Mouse (Mus musculus) left cerebral cortex, postnatal 36 days (tissue): Measurements from ENCODE around the gene Slc38a9. TPM values are rescaled to one million over a fixed set of nuclear protein-coding genes. Genes with fewer than 3 reads are reported as not detected.

Source experiments
- DNase-seq, 2 experiments: peaks; one replicate each; pipeline ENCODE4 v3.0.0; 2021 to 2022; ENCODE audit warnings: low spot score in 2 of 2, mixed read lengths in 1 of 2
- intact Hi-C: fragments of 180-260 bp; cut with DNase I; formaldehyde crosslinking; loops from one replicate; pipeline ENCODE4 v1.15.1; 2025
- total RNA-seq, 2 experiments: library from RNA; stranded (reverse); gene quantifications; 2 replicates each; pipeline ENCODE4 v1.2.3; 2021

Gene Slc38a9
- total RNA-seq, 2 experiments from 2014 or later = 18.3 to 28.3 TPM

GRCm38 (mm10) chr13:112760538-112760881 lies 100.0 kb downstream of the Slc38a9 start:
- no peak for DNase-seq
- intact Hi-C loops = no loop called here

- no peak for DNase-seq
- intact Hi-C loops = no loop called here
Observed at GRCm38 (mm10) chr13:112761787-112762186, 101.2 kb downstream of the Slc38a9 start.

DNA sequence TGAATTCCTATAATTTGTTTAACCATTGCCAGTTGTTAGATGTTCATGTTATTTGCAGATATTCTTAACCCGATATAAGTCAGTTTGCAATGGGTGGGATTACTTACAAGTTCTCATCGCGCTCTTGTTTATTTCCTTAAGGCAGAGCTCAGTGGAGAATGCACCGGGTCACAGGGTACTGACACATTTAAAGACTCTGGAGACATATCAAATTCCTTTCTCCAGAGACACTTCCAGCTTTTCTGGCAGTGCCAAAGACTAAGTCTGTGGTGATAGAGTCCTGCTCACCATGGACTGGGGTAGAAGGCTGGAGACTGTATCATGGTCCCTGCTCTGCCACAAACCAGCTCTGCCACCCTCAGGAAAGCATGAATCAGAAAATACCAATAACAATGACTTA lies 102.0 kb downstream of the Slc38a9 start:
- intact Hi-C loops = no loop called here
- no peak for DNase-seq

DNA sequence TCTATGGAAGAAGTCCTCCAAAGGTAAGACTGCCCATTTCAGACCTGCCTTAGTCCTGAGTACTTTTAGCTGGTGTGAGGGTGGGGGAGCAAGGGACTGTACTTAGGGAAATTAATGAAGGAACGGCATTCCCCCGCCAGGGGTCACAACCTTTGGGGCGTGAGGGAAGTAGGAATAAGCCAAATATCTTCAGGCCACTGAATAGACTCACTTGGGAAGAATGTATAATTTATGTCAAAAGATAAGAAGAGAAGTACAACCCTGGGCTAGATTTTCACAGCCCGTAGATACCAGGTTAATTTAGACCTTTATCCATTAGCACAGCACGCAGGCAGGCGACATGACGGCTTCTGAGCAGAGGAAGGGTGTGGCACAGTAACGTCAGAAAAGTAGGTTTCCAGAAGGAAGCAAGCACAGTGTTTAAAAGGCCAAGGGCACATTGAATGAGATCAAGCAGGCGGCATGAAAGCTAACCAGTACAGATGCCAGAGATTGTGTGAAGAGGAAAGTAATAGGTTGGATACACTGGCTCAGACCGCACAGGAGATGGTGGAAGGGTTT lies 103.1 kb downstream of the Slc38a9 start:
- intact Hi-C loops = no loop called here
- no peak for DNase-seq

- intact Hi-C loops = no loop called here
Observed at GRCm38 (mm10) chr13:112764556-112764955, 104.0 kb downstream of the Slc38a9 start.

GRCm38 (mm10) chr13:112765654-112766053 lies 105.1 kb downstream of the Slc38a9 start:
- intact Hi-C loops = no loop called here
- no peak for DNase-seq

More at GRCm38 (mm10) chr13:112764556-112764955, 104.0 kb downstream of the Slc38a9 start:
- DNase-seq = no peak

GRCm38 (mm10) chr13:112770528-112771328 lies 110.2 kb downstream of the Slc38a9 start:
- no peak for DNase-seq
- intact Hi-C loops = no loop called here

DNA sequence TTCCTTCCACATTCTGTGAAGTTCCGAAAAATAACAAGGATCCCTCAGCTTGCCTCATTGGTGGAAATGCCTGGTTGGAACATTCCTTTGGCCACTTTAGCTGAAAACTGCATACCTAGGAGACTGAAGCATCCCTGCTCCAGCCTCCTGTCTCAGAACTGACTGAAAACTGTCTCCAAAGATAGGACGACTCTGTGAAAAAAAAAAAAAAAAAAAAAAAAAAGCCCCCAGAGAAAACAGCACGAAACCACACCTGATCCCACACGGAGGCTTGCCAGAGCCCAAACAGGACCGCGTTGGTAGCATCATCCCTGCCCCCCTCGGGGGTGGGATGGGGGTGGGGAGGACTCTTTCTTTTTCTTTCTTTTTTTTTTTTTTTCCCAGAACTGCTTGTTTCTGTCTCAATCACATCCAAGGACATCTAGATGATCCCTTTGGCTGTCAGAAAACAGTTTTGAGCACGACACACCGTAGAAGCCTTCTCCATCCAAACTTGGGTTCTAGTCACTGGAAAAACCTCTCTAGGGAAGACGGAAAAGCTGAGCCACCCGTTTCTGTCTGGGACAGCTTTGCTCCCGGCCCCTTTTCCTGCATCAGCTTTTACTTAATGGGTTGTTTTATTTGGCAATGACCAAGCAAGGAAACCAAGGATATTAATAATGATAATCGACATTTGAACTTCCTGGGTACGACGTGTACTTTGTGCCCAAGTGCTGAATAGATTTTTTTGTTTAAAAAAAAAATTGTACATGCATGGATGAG lies 111.1 kb downstream of the Slc38a9 start:
- DNase-seq = no peak
- intact Hi-C loops = no loop called here

GRCm38 (mm10) chr13:112772252-112772651 lies 111.7 kb downstream of the Slc38a9 start:
- no peak for DNase-seq

DNA sequence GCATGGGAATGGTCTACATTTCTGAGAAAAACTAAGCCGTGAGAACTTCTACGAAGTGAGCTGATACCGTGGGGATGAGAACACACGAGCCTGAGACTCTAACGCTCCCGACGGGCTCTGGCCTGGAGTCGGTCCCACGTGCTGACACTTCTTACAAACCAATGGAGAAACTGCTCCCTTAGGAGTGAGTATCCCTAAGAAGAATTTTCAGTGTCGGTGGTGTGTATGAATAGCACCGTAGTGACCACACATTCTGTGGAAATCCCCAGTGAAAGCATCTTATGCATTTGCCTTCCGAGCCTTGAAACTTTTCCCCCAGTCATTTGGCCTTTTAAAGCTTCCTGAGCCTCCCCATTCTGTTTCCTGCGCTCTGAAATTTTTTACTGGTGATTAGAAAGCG lies 112.3 kb downstream of the Slc38a9 start:
- intact Hi-C loops = no loop called here

More at GRCm38 (mm10) chr13:112772252-112772651, 111.7 kb downstream of the Slc38a9 start:
- intact Hi-C loops = no loop called here

DNA sequence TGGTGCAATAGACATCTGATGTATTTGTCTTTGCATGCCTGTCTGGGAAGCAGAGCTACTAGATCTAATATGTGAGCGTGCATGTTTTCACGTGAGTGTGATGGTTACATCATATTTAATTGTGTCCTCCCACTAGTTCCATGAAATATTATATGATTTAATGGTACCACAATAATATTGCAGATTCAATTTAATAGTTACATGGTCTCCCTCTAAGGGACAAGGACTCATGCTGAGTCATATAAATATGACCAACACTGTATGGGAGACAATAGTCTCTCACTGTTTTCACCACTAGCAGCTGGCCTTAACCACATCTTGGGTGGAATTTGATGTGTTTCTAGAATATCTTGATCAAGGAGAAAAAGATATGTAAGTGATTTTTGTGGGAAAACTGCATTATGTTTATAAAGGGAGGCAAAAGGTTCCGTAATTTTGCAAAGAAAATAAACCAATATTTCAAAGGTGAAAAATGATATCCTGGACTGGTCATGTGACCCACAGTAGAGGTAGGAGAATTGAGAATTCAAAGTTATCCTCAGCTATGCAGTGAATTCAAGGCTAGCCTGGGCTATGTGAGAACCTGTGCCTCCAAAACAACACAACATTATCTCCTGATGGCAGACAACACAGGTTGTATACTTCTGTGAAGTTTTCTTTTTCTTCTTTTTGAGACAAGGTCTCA lies 113.6 kb downstream of the Slc38a9 start:
- no peak for DNase-seq
- intact Hi-C loops = no loop called here

More for the DNA sequence above, 112.3 kb downstream of the Slc38a9 start:
- DNase-seq = no peak

GRCm38 (mm10) chr13:112775856-112776255 lies 115.3 kb downstream of the Slc38a9 start:
- intact Hi-C loops = no loop called here
- no peak for DNase-seq

DNA sequence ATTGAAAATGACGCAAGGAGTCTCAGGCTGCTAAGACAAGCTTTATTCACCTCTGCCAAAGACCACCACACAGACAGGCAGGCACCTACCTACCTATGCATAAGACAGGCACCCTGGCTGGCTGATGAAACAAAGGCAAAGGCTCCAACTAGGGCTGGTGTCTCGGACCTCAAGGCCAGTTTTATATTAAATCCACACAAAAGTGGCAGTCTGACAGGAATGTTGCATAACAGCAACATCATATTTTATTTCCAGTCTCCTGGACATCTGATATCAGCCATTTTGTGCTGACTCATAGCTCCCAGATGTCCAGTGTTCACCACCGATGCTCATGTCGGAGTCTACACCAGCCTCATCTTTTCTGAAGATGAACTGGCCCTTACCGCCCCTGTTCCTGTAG lies 117.9 kb downstream of the Slc38a9 start:
- DNase-seq = no peak
- intact Hi-C loops = no loop called here

DNA sequence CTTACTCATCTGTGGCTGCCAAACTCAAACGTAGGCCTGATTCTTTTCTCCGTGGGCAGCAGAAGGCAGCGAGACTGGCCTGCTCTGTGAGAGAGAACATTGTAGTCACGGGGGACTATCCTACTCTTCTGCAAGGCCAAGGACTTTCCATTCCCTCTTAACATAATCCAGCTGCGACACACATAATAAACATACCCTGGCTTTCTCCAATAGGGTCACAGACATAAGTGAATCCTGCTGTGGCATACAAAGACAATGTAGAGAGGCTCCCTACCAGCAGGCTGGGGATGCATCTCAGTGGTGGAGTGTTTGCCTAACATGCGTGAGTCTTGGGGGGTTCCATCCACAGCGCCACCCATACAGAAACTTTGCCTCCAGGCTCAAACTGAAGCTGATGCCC lies 124.8 kb downstream of the Slc38a9 start:
- intact Hi-C loops = no loop called here
- no peak for DNase-seq

DNA sequence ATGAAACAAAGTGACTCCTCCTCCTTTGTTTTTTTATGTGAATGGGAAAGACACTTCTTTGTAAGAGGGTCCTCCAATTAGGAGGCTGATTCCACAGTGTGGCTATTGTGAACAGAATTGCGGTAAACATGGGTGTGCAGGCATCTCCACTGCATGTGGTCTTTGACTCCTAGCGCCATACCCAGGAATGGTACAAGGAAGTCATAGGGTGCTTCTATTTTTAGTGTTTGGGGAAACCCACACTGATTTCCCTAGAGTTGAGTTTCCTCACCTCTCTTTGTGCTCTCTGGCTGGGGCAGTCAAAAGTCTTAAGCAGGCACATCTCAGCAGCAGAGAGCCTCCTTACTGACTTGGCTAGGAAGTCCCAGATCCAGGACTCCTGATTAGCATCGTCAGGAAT lies 125.6 kb downstream of the Slc38a9 start:
- intact Hi-C loops = no loop called here
- no peak for DNase-seq

DNA sequence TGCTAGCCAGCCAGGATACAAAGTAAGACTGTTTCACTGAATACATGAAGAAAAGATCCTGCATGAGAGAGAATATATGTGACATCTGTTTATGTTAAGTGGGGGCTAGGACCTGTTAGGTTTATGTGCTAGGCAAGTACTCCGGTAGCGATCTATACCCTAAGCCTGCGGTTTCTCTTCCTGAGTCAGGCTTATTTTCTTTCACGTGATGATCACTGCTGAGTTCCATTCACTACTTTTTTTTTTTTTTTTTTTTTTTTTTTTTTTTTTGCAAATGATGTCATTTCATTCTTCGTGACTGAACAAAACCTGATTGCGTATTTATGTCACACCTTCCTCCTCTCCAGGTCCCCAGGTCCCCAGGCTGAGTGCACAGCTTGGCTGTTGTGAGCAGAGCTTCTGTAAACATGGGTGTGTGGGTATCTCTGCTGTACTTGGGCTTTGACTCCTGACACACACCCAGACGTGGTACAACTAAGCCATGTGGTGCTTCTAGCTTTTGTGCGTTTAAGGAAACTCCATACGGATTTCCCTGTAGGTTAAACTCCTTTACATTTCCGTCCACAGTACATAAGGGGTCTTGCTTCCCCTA lies 126.5 kb downstream of the Slc38a9 start:
- intact Hi-C loops = no loop called here

More for the DNA sequence above, 126.5 kb downstream of the Slc38a9 start:
- no peak for DNase-seq
